7 mouse cellular contexts compared by ENCODE assay signal in genomic region chrX:133688156-133688555, GRCm38 (mm10). TPM values are rescaled to one million over a fixed set of nuclear protein-coding genes. Genes with fewer than 3 reads are reported as not detected.
DNase-seq lines count a peak whose midpoint lies in the region; ATAC-seq and TF ChIP-seq lines count a peak whose summit lies in the region.

No protein-coding gene starts in this region.

- no peak for TF ChIP-seq EP300 in heart, postnatal 0 days (IDR thresholded peaks at IDR 0.05; ENCODE audit: low read depth)
- no peak for TF ChIP-seq EP300 in stomach, postnatal 0 days (optimal IDR thresholded peaks at IDR 0.05)

- peak; percentile 15 for DNase-seq in embryonic facial prominence, embryonic 11.5 days (ENCODE audit: low spot score)
- no peak for DNase-seq in heart, postnatal 0 days (ENCODE audit: low spot score)
- DNase-seq in liver, embryonic 13.5 days: no peak
- DNase-seq in stomach, postnatal 0 days (ENCODE audit: low spot score): peak; percentile 16
- DNase-seq in frontal cortex, postnatal 36 days (ENCODE audit: low spot score in 2 of 2): no peak

- ATAC-seq in megakaryocyte, adult 5-6 weeks (ENCODE audit: poor library complexity, severe bottlenecking): no peak
- no peak for ATAC-seq in embryonic facial prominence, embryonic 11.5 days (replicated peaks; ENCODE audit: insufficient number of reproducible peaks, low FRiP score, low TSS enrichment, low read depth)
- ATAC-seq in heart, postnatal 0 days (ENCODE audit: insufficient read depth, low read depth): no peak
- no peak for ATAC-seq in liver, embryonic 13.5 days (ENCODE audit: low read depth)
- ATAC-seq in stomach, postnatal 0 days (ENCODE audit: low FRiP score, low TSS enrichment): no peak

- H3K9me3 ChIP-seq in megakaryocyte, embryonic 14.5 days: peaks cover 31% of the 10 kb centered on the region
- no peaks in the 10 kb centered on the region for H3K9me3 ChIP-seq in embryonic facial prominence, embryonic 11.5 days (replicated peaks; ENCODE audit: control insufficient read depth, low read length)
- H3K9me3 ChIP-seq in heart, postnatal 0 days (replicated peaks; ENCODE audit: control insufficient read depth, low read length): no peaks in the 10 kb centered on the region
- H3K9me3 ChIP-seq in liver, embryonic 13.5 days (replicated peaks): peaks cover 4% of the 10 kb centered on the region; the same call in 1 of the 2 replicates
- no peaks in the 10 kb centered on the region for H3K9me3 ChIP-seq in stomach, postnatal 0 days (ENCODE audit: control insufficient read depth, low read length)

- H3K4me3 ChIP-seq in megakaryocyte, embryonic 14.5 days (replicated peaks): peak overlapping the region; percentile 91
- peak overlapping the region; percentile 54 for H3K4me3 ChIP-seq in embryonic facial prominence, embryonic 11.5 days (ENCODE audit: low read depth, low read length)
- H3K4me3 ChIP-seq in heart, postnatal 0 days (ENCODE audit: low read depth, low read length): peak overlapping the region; percentile 59
- peak overlapping the region; percentile 44 for H3K4me3 ChIP-seq in liver, embryonic 13.5 days (replicated peaks)
- H3K4me3 ChIP-seq in stomach, postnatal 0 days (ENCODE audit: low read depth, low read length): peak overlapping the region; percentile 46

- peak overlapping the region; percentile 54 for H3K9ac ChIP-seq in embryonic facial prominence, embryonic 11.5 days (replicated peaks; ENCODE audit: low read length)
- peak overlapping the region; percentile 15; the same call in 1 of the 2 replicates for H3K9ac ChIP-seq in heart, postnatal 0 days (replicated peaks; ENCODE audit: low read depth, low read length)
- no peak overlapping the region for H3K9ac ChIP-seq in liver, embryonic 13.5 days
- peak overlapping the region; percentile 52 for H3K9ac ChIP-seq in stomach, postnatal 0 days (ENCODE audit: low read length)

- H3K27ac ChIP-seq in embryonic facial prominence, embryonic 11.5 days (replicated peaks; ENCODE audit: low read depth, low read length): no peak overlapping the region
- peak overlapping the region; percentile 25; the same call in 1 of the 2 replicates for H3K27ac ChIP-seq in heart, postnatal 0 days (ENCODE audit: low read depth)
- no peak overlapping the region for H3K27ac ChIP-seq in liver, embryonic 13.5 days
- H3K27ac ChIP-seq in stomach, postnatal 0 days (replicated peaks): no peak overlapping the region

- H3K36me3 ChIP-seq in megakaryocyte, embryonic 14.5 days (replicated peaks; ENCODE audit: low read length): no peaks in the 10 kb centered on the region
- H3K36me3 ChIP-seq in embryonic facial prominence, embryonic 11.5 days (replicated peaks; ENCODE audit: control insufficient read depth, insufficient read depth, low read depth, low read length): no peaks in the 10 kb centered on the region
- no peaks in the 10 kb centered on the region for H3K36me3 ChIP-seq in heart, postnatal 0 days (replicated peaks; ENCODE audit: control insufficient read depth, insufficient read depth, low read length)
- H3K36me3 ChIP-seq in liver, embryonic 13.5 days: no peaks in the 10 kb centered on the region
- no peaks in the 10 kb centered on the region for H3K36me3 ChIP-seq in stomach, postnatal 0 days (ENCODE audit: control insufficient read depth, insufficient read depth, low read length)

- H3K27me3 ChIP-seq in megakaryocyte, embryonic 14.5 days (replicated peaks): peaks cover 70% of the 10 kb centered on the region
- H3K27me3 ChIP-seq in embryonic facial prominence, embryonic 11.5 days (ENCODE audit: control insufficient read depth, insufficient read depth, low read length): peaks cover 5% of the 10 kb centered on the region; the same call in 1 of the 2 replicates
- H3K27me3 ChIP-seq in heart, postnatal 0 days (ENCODE audit: control insufficient read depth, insufficient read depth, low read length): peaks cover 26% of the 10 kb centered on the region
- peaks cover 71% of the 10 kb centered on the region for H3K27me3 ChIP-seq in liver, embryonic 13.5 days
- no peaks in the 10 kb centered on the region for H3K27me3 ChIP-seq in stomach, postnatal 0 days (ENCODE audit: control insufficient read depth, insufficient read depth, low read length)

- WGBS in embryonic facial prominence, embryonic 11.5 days: 9% methylated on average over 21 of the region's 31 CpGs
- WGBS in heart, postnatal 0 days: 18% methylated on average over 30 of the region's 31 CpGs
- 13% methylated on average over 21 of the region's 31 CpGs for WGBS in liver, embryonic 13.5 days (ENCODE audit: insufficient replicate concordance)
- 17% methylated on average over 17 of the region's 31 CpGs for WGBS in stomach, postnatal 0 days

- peak overlapping the region; percentile 77 for H3K4me2 ChIP-seq in embryonic facial prominence, embryonic 11.5 days (ENCODE audit: low read depth, low read length)
- H3K4me2 ChIP-seq in heart, postnatal 0 days (ENCODE audit: low read depth, low read length): peak overlapping the region; percentile 80
- H3K4me2 ChIP-seq in liver, embryonic 13.5 days: peak overlapping the region; percentile 61
- peak overlapping the region; percentile 72 for H3K4me2 ChIP-seq in stomach, postnatal 0 days (replicated peaks; ENCODE audit: low read depth)

- TF ChIP-seq CTCF in heart, postnatal 0 days (IDR thresholded peaks at IDR 0.05; ENCODE audit: low read depth): no peak
- TF ChIP-seq CTCF in stomach, postnatal 0 days (IDR thresholded peaks at IDR 0.05; ENCODE audit: low read depth): no peak

- H3K4me1 ChIP-seq in megakaryocyte, embryonic 14.5 days: peaks cover 23% of the 10 kb centered on the region
- no peaks in the 10 kb centered on the region for H3K4me1 ChIP-seq in embryonic facial prominence, embryonic 11.5 days (ENCODE audit: control insufficient read depth, insufficient read depth, low read length)
- no peaks in the 10 kb centered on the region for H3K4me1 ChIP-seq in heart, postnatal 0 days (ENCODE audit: control insufficient read depth, insufficient read depth)
- no peaks in the 10 kb centered on the region for H3K4me1 ChIP-seq in liver, embryonic 13.5 days (replicated peaks)
- H3K4me1 ChIP-seq in stomach, postnatal 0 days (replicated peaks; ENCODE audit: control insufficient read depth, insufficient read depth): no peaks in the 10 kb centered on the region

RNA-seq across cellular contexts. Expression of gene Pcdh19, which starts 0.6 kb away (rescaled TPM):
- polyA plus RNA-seq in megakaryocyte, embryonic 14.5 days (2012; ENCODE audit: insufficient read depth, low replicate concordance): not detected in 2 replicates
- 0.02 TPM in 1 of 2 replicates, not detected in the other for total RNA-seq in megakaryocyte, adult 5-6 weeks (2015)
- total RNA-seq in megakaryocyte, adult 5-6 weeks (2017): 0.08 TPM in 1 of 2 replicates, not detected in the other
- 4.7 and 5.2 TPM in 2 replicates for polyA plus RNA-seq in embryonic facial prominence, embryonic 11.5 days (2014; fragmentation: Nextera tagmentation; extraction: Ambion mirVana)
- 4.3 and 4.7 TPM in 2 replicates for total RNA-seq in heart, postnatal 0 days (2014; rRNA removed; ENCODE audit: low replicate concordance)
- 1.2 and 1.4 TPM in 2 replicates for polyA plus RNA-seq in heart, postnatal 0 days (2015; fragmentation: Nextera tagmentation; extraction: Ambion mirVana)
- polyA plus RNA-seq in liver, embryonic 13.5 days (2015; fragmentation: Nextera tagmentation; extraction: Ambion mirVana): 0.06 and 0.08 TPM in 2 replicates
- 1.2 and 2.5 TPM in 2 replicates for polyA plus RNA-seq in stomach, postnatal 0 days (2015; fragmentation: Nextera tagmentation; extraction: Ambion mirVana)

Comparison
In these comparisons a context has a peak if more than half of its experiments do, and no peak if none do; other contexts are left out.
1. DNase-seq: peak in embryonic facial prominence, embryonic 11.5 days (single experiment) and stomach, postnatal 0 days (single experiment); none in heart, postnatal 0 days (single experiment), liver, embryonic 13.5 days (single experiment) and frontal cortex, postnatal 36 days (0 of 2).
2. Peak in every context shown above with its lines, with median percentiles within 50 percentile points of each other: H3K4me3 ChIP-seq and H3K4me2 ChIP-seq.